Mouse (Mus musculus) embryonic stem cell, embryonic (primary cell): ENCODE measurements around the gene Tstd1.

Experiments
- CTCF ChIA-PET, 4 experiments: fragments of 300-600 bp in 2 of 4; fragments of 350-600 bp in 2 of 4; sonication (Branson Sonifier 250); formaldehyde crosslinking; loops; one replicate each; lab custom pipeline; 2022; ENCODE audit warnings: inconsistent platforms in 2 of 4; lab: Charles Lee
- POLR2A ChIA-PET, 4 experiments: fragments of 300-600 bp in 2 of 4; fragments of 350-600 bp in 2 of 4; sonication (Branson Sonifier 250); formaldehyde crosslinking; loops; one replicate each; lab custom pipeline; 2022; ENCODE audit warnings: antibody characterized with exemption in 4 of 4, inconsistent platforms in 1 of 4; lab: Charles Lee

Tstd1 gene

GRCm38 (mm10) chr1:171459791-171460190, 41.1 kb downstream of the Tstd1 start:
- POLR2A ChIA-PET, result interaction anchor here in 3 of 4 experiments (1.0 to 3.0 kb wide), 20 partner anchors 9 to 190 kb away, joined by 3 to 13 read pairs (median 4); partner anchors contain the start of genes Usf1 (in 2 of the 3), B4galt3 (in 1 of the 3) and F11r (in 1 of the 3)
- CTCF ChIA-PET, result interaction anchor here in 3 of 4 experiments (0.6 to 2.2 kb wide), 8 partner anchors 10 to 151 kb away, joined by 3 to 13 read pairs (median 4); partner anchors contain the start of gene F11r (in 1 of the 3)

- POLR2A ChIA-PET, result interaction anchor here in 3 of 4 experiments (0.6 to 3.0 kb wide), 27 partner anchors 8 to 243 kb away, joined by 3 to 13 read pairs (median 5); partner anchors contain the start of genes F11r (in 2 of the 3), Usf1 (in 2 of the 3), Alyref2 (in 1 of the 3) and B4galt3 (in 1 of the 3)
- CTCF ChIA-PET, result interaction anchor here in 3 of 4 experiments (0.5 to 2.2 kb wide), 11 partner anchors 9 to 105 kb away, joined by 3 to 13 read pairs (median 4); partner anchors contain the start of gene F11r (in 2 of the 3)
Measured at GRCm38 (mm10) chr1:171460551-171461503, 42.2 kb downstream of the Tstd1 start.

GRCm38 (mm10) chr1:171463133-171463532, 44.5 kb downstream of the Tstd1 start:
- ChIA-PET POLR2A (interaction anchor here in 3 of 4 experiments (0.6 to 3.0 kb wide), 11 partner anchors 8 to 241 kb away, joined by 3 to 8 read pairs (median 4); partner anchors contain the start of genes F11r (in 1 of the 3) and Tomm40l (in 1 of the 3)), CTCF (interaction anchor here in 1 of 4 experiments (0.6 kb wide), 1 partner anchor 29 kb away, joined by 3 read pairs; no protein-coding TSS in a partner anchor)

GRCm38 (mm10) chr1:171465749-171466412, 47.2 kb downstream of the Tstd1 start:
- POLR2A ChIA-PET, result interaction anchor here in 3 of 4 experiments (0.6 to 3.5 kb wide), 41 partner anchors 8 to 185 kb away, joined by 3 to 40 read pairs (median 5); partner anchors contain the start of genes F11r (in 3 of the 3), Alyref2 (in 2 of the 3), Klhdc9 (in 2 of the 3) and Arhgap30 (in 1 of the 3)
- CTCF ChIA-PET, result interaction anchor here in 2 of 4 experiments (0.5 to 0.8 kb wide), 7 partner anchors 18 to 199 kb away, joined by 3 to 6 read pairs (median 3); partner anchors contain the start of gene Klhdc9 (in 1 of the 2)

GRCm38 (mm10) chr1:171466565-171466964, 47.9 kb downstream of the Tstd1 start:
- CTCF ChIA-PET, result interaction anchor here in 2 of 4 experiments (0.6 to 0.8 kb wide), 3 partner anchors 35 to 199 kb away, joined by 3 to 6 read pairs (median 4); no protein-coding TSS in a partner anchor
- POLR2A ChIA-PET, result interaction anchor here in 3 of 4 experiments (0.6 to 3.5 kb wide), 30 partner anchors 11 to 277 kb away, joined by 3 to 40 read pairs (median 6); partner anchors contain the start of genes Alyref2 (in 2 of the 3), Usf1 (in 2 of the 3), Dedd (in 1 of the 3) and F11r (in 1 of the 3)

- ChIA-PET CTCF (interaction anchor here (0.5 to 3.2 kb wide), 23 partner anchors 9 to 370 kb away, joined by 3 to 13 read pairs (median 5); partner anchors contain the start of genes F11r (in 1 of the 4) and Klhdc9 (in 1 of the 4)), POLR2A (interaction anchor here (0.6 to 4.4 kb wide), 29 partner anchors 7 to 602 kb away, joined by 3 to 33 read pairs (median 4); partner anchors contain the start of genes Usf1 (in 3 of the 4), Alyref2 (in 2 of the 4), Arhgap30 (in 1 of the 4) and Atf6 (in 1 of the 4))
Measured at GRCm38 (mm10) chr1:171469678-171470077, 51.0 kb downstream of the Tstd1 start.
